Comparison of ENCODE assay signal across 21 mouse cellular contexts in genomic region chr19:41007733-41008132, GRCm38 (mm10). TPM values are rescaled to one million over a fixed set of nuclear protein-coding genes. Genes with fewer than 3 reads are reported as not detected.
"Had no signal": no experiment of that assay in that cellular context is flagged by ENCODE, and none has a peak within 500 bp of the region (broad histone marks: within the 10 kb centered on the region; RNA-seq: fewer than 3 reads in every experiment).

No protein-coding gene starts in this region.

- H3K27me3 ChIP-seq: limb, embryonic 15.5 days had no signal

- H3K36me3 ChIP-seq: limb, embryonic 12.5 days; limb, embryonic 15.5 days had no signal

- H3K9me3 ChIP-seq: limb, embryonic 15.5 days had no signal

- H3K4me3 ChIP-seq: limb, embryonic 12.5 days; limb, embryonic 15.5 days had no signal

- ATAC-seq: inflammation-experienced regulatory T-cells, adult 6 months; liver, postnatal 0 days had no signal

- H3K27ac ChIP-seq: limb, embryonic 12.5 days; limb, embryonic 15.5 days; liver, embryonic 14.5 days; stomach, postnatal 0 days had no signal

- H3K9ac ChIP-seq: limb, embryonic 12.5 days; limb, embryonic 15.5 days; liver, embryonic 14.5 days; liver, postnatal 0 days; lung, embryonic 14.5 days had no signal

- DNase-seq: kidney, adult 18-20 months; kidney, postnatal 10 days; kidney, postnatal 4 days; left cerebral cortex, postnatal 4 days; liver, postnatal 0 days; lung, embryonic 14.5 days; lung, postnatal 14 days; midbrain, embryonic 14.5 days; thymus, postnatal 25 days had no signal

- H3K4me2 ChIP-seq: limb, embryonic 12.5 days; limb, embryonic 15.5 days; liver, embryonic 11.5 days; lung, embryonic 14.5 days; midbrain, embryonic 11.5 days had no signal

- H3K4me1 ChIP-seq: limb, embryonic 12.5 days had no signal

RNA-seq across cellular contexts. Expression of gene Dntt, which starts 21.3 kb away (rescaled TPM):
- total RNA-seq: layer of hippocampus, adult 18-20 months; left cerebral cortex, adult 8-10 months; left cerebral cortex, postnatal 14 days; midbrain, postnatal 0 days had no signal
- polyA plus RNA-seq: limb, embryonic 12.5 days; limb, embryonic 15.5 days; liver, embryonic 11.5 days; midbrain, embryonic 11.5 days; stomach, embryonic 14.5 days; stomach, postnatal 0 days had no signal
